Mouse (Mus musculus) megakaryocyte-erythroid progenitor cell, adult 5-6 weeks (primary cell): Measurements from ENCODE around the gene Catsperb. TPM values are rescaled to one million over a fixed set of nuclear protein-coding genes. Genes with fewer than 3 reads are reported as not detected.
"Not testable (repeated sequence)": the region's sequence is repeated elsewhere in the genome, so short reads cannot be mapped to it uniquely, and the experiment has no call there.

ENCODE experiments used
- ATAC-seq: replicated peaks from 2 replicates; pipeline ENCODE4 v1.8.0; 2016; ENCODE audit warnings: mild to moderate bottlenecking, inconsistent platforms; ENCODE audit not compliant: severe bottlenecking, poor library complexity, low FRiP score, low TSS enrichment
- total RNA-seq, 2 experiments: library from RNA; stranded (forward) in 1 of 2; stranded (reverse) in 1 of 2; fragments of 200-1000, 215-1000 nt in 1 of 2; fragments of >200 nt in 1 of 2; fragmentation: Nextera tagmentation in 1 of 2; gene quantifications; 2 replicates each; pipeline ENCODE4 v1.2.3; 2014 to 2017

The Catsperb gene
- total RNA-seq (2014; fragmentation: Nextera tagmentation) = not detected in 2 replicates
- total RNA-seq (2017) = not detected in 2 replicates

GRCm38 (mm10) chr12:101404353-101404752, at the start of gene Catsperb:
Catsperb (plus strand) TSS chr12:101404653.
- ATAC-seq = not testable (repeated sequence)

- ATAC-seq = not testable (repeated sequence)
These were observed 43.0 kb upstream of the Catsperb start for GRCm38 (mm10) chr12:101361468-101361867.

- not testable (repeated sequence) for ATAC-seq
These were observed 23.0 kb upstream of the Catsperb start for GRCm38 (mm10) chr12:101381460-101381859.

GRCm38 (mm10) chr12:101426131-101426530, 21.7 kb downstream of the Catsperb start:
- ATAC-seq = no peak

GRCm38 (mm10) chr12:101462051-101462450, 57.6 kb downstream of the Catsperb start:
- no peak for ATAC-seq

GRCm38 (mm10) chr12:101483571-101483970, 79.1 kb downstream of the Catsperb start:
- ATAC-seq = no peak

- not testable (repeated sequence) for ATAC-seq
These were observed 106.9 kb downstream of the Catsperb start for GRCm38 (mm10) chr12:101511326-101511725.

GRCm38 (mm10) chr12:101606622-101607021, 202.2 kb downstream of the Catsperb start:
- ATAC-seq = not testable (repeated sequence)

GRCm38 (mm10) chr12:101633137-101633536, 228.7 kb downstream of the Catsperb start:
- ATAC-seq = no peak

GRCm38 (mm10) chr12:101667502-101667901, 263.0 kb downstream of the Catsperb start:
- ATAC-seq = no peak
